Mouse (Mus musculus) neural tube, embryonic 12.5 days (tissue): Measurements from ENCODE around the gene Thsd4. TPM values are rescaled to one million over a fixed set of nuclear protein-coding genes. Genes with fewer than 3 reads are reported as not detected.
"Not testable (repeated sequence)": the region's sequence is repeated elsewhere in the genome, so short reads cannot be mapped to it uniquely, and the experiment has no call there.

Experiments
- ATAC-seq: fragments of 200-750 bp; cut with Nextera tagmentation; 2 replicates; pipeline ENCODE4 v1.8.0; 2017; ENCODE audit warnings: low read depth, mild to moderate bottlenecking, moderate TSS enrichment, moderate library complexity; ENCODE audit not compliant: low FRiP score
- H3K27ac ChIP-seq: fragments of 300-500 bp; sonication (generic); 2 replicates; pipeline ENCODE4 v1.5.1; 2016
- H3K27me3 ChIP-seq: fragments of 300-500 bp; sonication (generic); replicated peaks from 2 replicates; pipeline ENCODE4 v1.6.1; 2016; ENCODE audit warnings: mild to moderate bottlenecking
- H3K36me3 ChIP-seq: fragments of 300-500 bp; sonication (generic); 2 replicates; pipeline ENCODE4 v1.6.1; 2016; ENCODE audit warnings: mild to moderate bottlenecking
- H3K4me1 ChIP-seq: fragments of 300-500 bp; sonication (generic); 2 replicates; pipeline ENCODE4 v1.6.1; 2016
- H3K4me2 ChIP-seq: fragments of 300-500 bp; sonication (generic); replicated peaks from 2 replicates; pipeline ENCODE4 v1.6.1; 2016; ENCODE audit warnings: mild to moderate bottlenecking
- H3K4me3 ChIP-seq: fragments of 300-500 bp; sonication (generic); 2 replicates; pipeline ENCODE4 v1.5.1; 2016
- H3K9ac ChIP-seq: fragments of 300-500 bp; sonication (generic); 2 replicates; pipeline ENCODE4 v1.6.1; 2016; ENCODE audit warnings: mild to moderate bottlenecking
- H3K9me3 ChIP-seq: fragments of 300-500 bp; sonication (generic); 2 replicates; pipeline ENCODE4 v1.6.1; 2016; ENCODE audit warnings: mild to moderate bottlenecking
- WGBS: fragments of 180-500 bp; shearing (Covaris S2); methylation state at CpG from one replicate; pipeline ENCODE4 v1.1.7; 2016; 5-methylcytosine and 5-hydroxymethylcytosine counted together
- polyA plus RNA-seq: library from polyadenylated mRNA; unstranded; fragments of >200 nt; fragmentation: Nextera tagmentation; extraction: Ambion mirVana; gene quantifications from 2 replicates; pipeline ENCODE4 v1.2.1, GENCODE M21; 2016

Gene Thsd4
- polyA plus RNA-seq, 1 experiment from 2014 or later = 10.9 TPM

DNA sequence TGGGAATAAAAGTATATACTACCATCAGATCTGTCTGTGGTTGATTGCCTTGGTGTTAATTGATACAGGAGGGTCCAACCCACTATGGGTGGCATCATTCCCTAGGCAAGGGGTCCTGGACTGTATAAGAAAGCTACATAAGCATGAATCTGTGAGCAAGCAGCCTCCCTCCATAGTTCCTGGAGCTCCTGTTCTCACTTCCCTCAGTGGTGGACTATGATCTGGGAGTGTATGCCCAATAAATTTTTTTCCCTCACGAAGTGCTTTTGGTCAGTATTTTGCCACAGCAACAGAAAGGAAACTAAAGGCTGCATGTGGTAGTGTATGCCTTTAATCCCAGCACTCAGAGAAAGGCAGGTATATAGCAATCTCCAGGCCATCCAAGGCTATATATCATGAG, 237.5 kb downstream of the Thsd4 start:
- 85% methylated on average over 1 of the region's 1 CpGs for WGBS
- Histone ChIP-seq H3K27me3 (no peaks in the 10 kb centered on the region), H3K27ac (no peak overlapping the region), H3K4me1 (peaks cover 25% of the 10 kb centered on the region), H3K9ac (no peak overlapping the region), H3K4me2 (no peak overlapping the region), H3K9me3 (no peaks in the 10 kb centered on the region), H3K4me3 (no peak overlapping the region), H3K36me3 (no peaks in the 10 kb centered on the region)
- ATAC-seq = no peak

DNA sequence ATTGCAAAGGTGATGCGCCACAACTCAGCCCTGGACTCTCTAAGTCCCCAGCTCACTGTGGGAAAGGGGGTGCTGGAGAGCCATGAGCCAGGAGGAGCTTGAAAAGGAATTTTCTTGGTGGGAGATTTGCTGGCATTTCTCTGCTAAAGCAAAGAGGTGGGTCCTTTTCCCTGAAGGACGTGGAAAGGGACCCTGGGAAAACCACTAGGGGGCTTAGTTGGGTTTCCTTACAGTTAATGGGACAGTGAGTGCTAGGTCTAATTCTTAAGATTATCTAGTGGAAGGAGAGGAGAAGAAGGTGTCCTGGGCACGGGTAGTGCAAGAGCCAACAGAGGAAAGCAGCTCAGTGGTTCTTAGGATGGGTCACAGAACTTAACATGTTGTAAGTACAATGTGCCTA, 238.3 kb downstream of the Thsd4 start:
- Histone ChIP-seq H3K27me3 (no peaks in the 10 kb centered on the region), H3K4me1 (peaks cover 22% of the 10 kb centered on the region), H3K27ac (no peak overlapping the region), H3K9ac (no peak overlapping the region), H3K4me3 (no peak overlapping the region), H3K4me2 (no peak overlapping the region), H3K36me3 (no peaks in the 10 kb centered on the region), H3K9me3 (no peaks in the 10 kb centered on the region)
- no peak for ATAC-seq
- 75% methylated on average over 3 of the region's 3 CpGs for WGBS

DNA sequence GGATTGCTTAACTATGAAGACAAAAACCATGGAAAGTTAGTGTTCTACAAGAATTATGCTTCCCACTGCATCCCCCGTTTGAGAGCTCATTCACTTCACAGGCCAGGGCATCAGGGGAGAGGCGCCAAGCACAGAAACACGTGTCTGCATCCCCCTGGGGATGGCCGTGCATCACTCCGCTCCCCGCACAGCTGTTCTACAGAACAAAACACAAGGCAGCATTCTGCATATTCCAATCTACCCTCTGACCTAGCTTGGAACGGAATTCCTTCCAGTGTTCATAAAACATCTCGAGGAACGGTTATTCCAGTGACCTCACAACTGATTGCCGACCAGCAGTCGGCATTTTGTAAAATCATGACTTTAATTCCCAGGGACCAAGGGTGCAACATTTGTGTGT, 240.6 kb downstream of the Thsd4 start:
- H3K4me3 ChIP-seq = no peak overlapping the region
- no peak overlapping the region for H3K9ac ChIP-seq
- 36% methylated on average over 11 of the region's 11 CpGs for WGBS
- H3K4me2 ChIP-seq = no peak overlapping the region
- no peaks in the 10 kb centered on the region for H3K36me3 ChIP-seq
- no peak overlapping the region for H3K27ac ChIP-seq
- H3K4me1 ChIP-seq = peaks cover 25% of the 10 kb centered on the region
- no peak for ATAC-seq
- H3K9me3 ChIP-seq = no peaks in the 10 kb centered on the region
- H3K27me3 ChIP-seq = no peaks in the 10 kb centered on the region

- Histone ChIP-seq H3K4me3 (no peak overlapping the region), H3K4me2 (no peak overlapping the region), H3K4me1 (peaks cover 30% of the 10 kb centered on the region), H3K36me3 (no peaks in the 10 kb centered on the region), H3K9ac (no peak overlapping the region), H3K9me3 (no peaks in the 10 kb centered on the region), H3K27ac (no peak overlapping the region), H3K27me3 (no peaks in the 10 kb centered on the region)
- WGBS = 88% methylated on average over 5 of the region's 5 CpGs
- no peak for ATAC-seq
These were observed 241.1 kb downstream of the Thsd4 start for GRCm38 (mm10) chr9:60280786-60281185.

GRCm38 (mm10) chr9:60279556-60279955, 242.3 kb downstream of the Thsd4 start:
- no peaks in the 10 kb centered on the region for H3K9me3 ChIP-seq
- no peaks in the 10 kb centered on the region for H3K36me3 ChIP-seq
- H3K4me2 ChIP-seq = no peak overlapping the region
- H3K27me3 ChIP-seq = no peaks in the 10 kb centered on the region
- no peak for ATAC-seq
- H3K4me3 ChIP-seq = no peak overlapping the region
- WGBS = 86% methylated on average over 6 of the region's 6 CpGs
- no peak overlapping the region for H3K9ac ChIP-seq
- H3K27ac ChIP-seq = no peak overlapping the region
- H3K4me1 ChIP-seq = peaks cover 32% of the 10 kb centered on the region

DNA sequence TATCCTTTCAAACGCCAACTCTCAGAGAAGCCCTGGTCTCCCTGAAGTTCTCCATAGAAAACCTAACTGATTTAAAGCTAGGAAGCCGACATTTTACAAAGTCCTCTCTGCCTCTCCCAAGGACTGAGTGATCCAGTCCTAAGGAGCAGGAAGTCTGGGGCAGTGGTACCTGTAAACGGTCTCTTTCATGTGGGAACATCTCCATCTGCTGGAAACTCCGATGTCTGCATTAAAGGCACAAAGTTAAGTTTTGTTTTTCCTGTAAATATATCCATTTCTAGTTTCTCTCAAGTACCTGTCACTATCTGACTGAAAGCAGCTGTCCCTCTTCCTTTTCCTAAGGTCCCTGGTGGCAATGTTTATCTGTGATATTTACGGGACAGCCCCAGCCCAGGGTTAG, 245.5 kb downstream of the Thsd4 start:
- peaks cover 26% of the 10 kb centered on the region for H3K4me1 ChIP-seq
- H3K9ac ChIP-seq = no peak overlapping the region
- peak; percentile 63; the same call in 1 of the 2 replicates for ATAC-seq
- 17% methylated on average over 5 of the region's 5 CpGs for WGBS
- H3K4me2 ChIP-seq = no peak overlapping the region
- no peak overlapping the region for H3K27ac ChIP-seq
- H3K9me3 ChIP-seq = no peaks in the 10 kb centered on the region
- H3K4me3 ChIP-seq = no peak overlapping the region
- no peaks in the 10 kb centered on the region for H3K27me3 ChIP-seq
- no peaks in the 10 kb centered on the region for H3K36me3 ChIP-seq

GRCm38 (mm10) chr9:60275410-60276159, 246.3 kb downstream of the Thsd4 start:
- Histone ChIP-seq H3K4me3 (no peak overlapping the region), H3K9ac (no peak overlapping the region), H3K36me3 (no peaks in the 10 kb centered on the region), H3K27ac (no peak overlapping the region), H3K27me3 (no peaks in the 10 kb centered on the region), H3K4me2 (peak overlapping the region; percentile 29), H3K4me1 (peaks cover 18% of the 10 kb centered on the region), H3K9me3 (no peaks in the 10 kb centered on the region)
- peak; percentile 79 for ATAC-seq
- WGBS = 5% methylated on average over 12 of the region's 12 CpGs

GRCm38 (mm10) chr9:60274503-60274902, 247.3 kb downstream of the Thsd4 start:
- no peak overlapping the region for H3K9ac ChIP-seq
- 0 out of 2 replicates have a peak, but pooled peaks cover 16% of the 10 kb centered on the region for H3K4me1 ChIP-seq
- H3K27me3 ChIP-seq = no peaks in the 10 kb centered on the region
- no peak for ATAC-seq
- no peak overlapping the region for H3K4me2 ChIP-seq
- no peaks in the 10 kb centered on the region for H3K9me3 ChIP-seq
- H3K4me3 ChIP-seq = no peak overlapping the region
- 90% methylated on average over 4 of the region's 4 CpGs for WGBS
- no peak overlapping the region for H3K27ac ChIP-seq
- H3K36me3 ChIP-seq = no peaks in the 10 kb centered on the region

GRCm38 (mm10) chr9:60272345-60272744, 249.5 kb downstream of the Thsd4 start:
- WGBS = 89% methylated on average over 8 of the region's 8 CpGs
- H3K4me3 ChIP-seq, ATAC-seq, H3K9me3 ChIP-seq, H3K4me2 ChIP-seq, H3K9ac ChIP-seq, H3K27ac ChIP-seq, H3K36me3 ChIP-seq, H3K27me3 ChIP-seq: not testable (repeated sequence)
- H3K4me1 ChIP-seq = peaks cover 16% of the 10 kb centered on the region; the same call in 1 of the 2 replicates

DNA sequence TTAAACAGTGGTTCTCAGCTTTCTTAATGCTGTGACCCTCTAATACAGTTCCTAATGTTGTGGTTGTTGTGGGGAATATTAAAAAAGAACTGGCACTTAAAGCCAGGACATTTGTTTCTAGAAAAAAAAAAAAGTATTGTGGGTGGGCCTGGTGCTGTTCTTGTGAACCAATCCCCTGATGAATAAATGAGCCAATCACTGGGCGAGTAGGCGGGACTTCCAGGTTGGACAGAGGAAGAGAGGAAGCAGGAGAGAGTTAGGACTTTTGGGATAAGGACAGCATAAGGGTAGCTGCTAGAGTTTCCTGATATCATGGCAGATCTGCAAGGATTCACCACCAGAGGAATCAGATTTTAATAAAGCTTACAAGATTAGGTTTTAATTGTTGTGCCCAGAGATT, 249.9 kb downstream of the Thsd4 start:
- Histone ChIP-seq H3K27me3 (no peaks in the 10 kb centered on the region), H3K9ac (no peak overlapping the region), H3K36me3 (no peaks in the 10 kb centered on the region), H3K4me2 (no peak overlapping the region), H3K9me3 (no peaks in the 10 kb centered on the region), H3K4me1 (peaks cover 21% of the 10 kb centered on the region; the same call in 1 of the 2 replicates), H3K4me3 (no peak overlapping the region), H3K27ac (no peak overlapping the region)
- ATAC-seq = no peak
- 88% methylated on average over 2 of the region's 2 CpGs for WGBS

GRCm38 (mm10) chr9:60269807-60270206, 252.0 kb downstream of the Thsd4 start:
- Histone ChIP-seq H3K27me3 (no peaks in the 10 kb centered on the region), H3K4me1 (peaks cover 11% of the 10 kb centered on the region; the same call in 1 of the 2 replicates), H3K9ac (no peak overlapping the region), H3K27ac (no peak overlapping the region), H3K36me3 (no peaks in the 10 kb centered on the region), H3K4me3 (no peak overlapping the region), H3K4me2 (no peak overlapping the region), H3K9me3 (no peaks in the 10 kb centered on the region)
- 85% methylated on average over 5 of the region's 5 CpGs for WGBS
- no peak for ATAC-seq

DNA sequence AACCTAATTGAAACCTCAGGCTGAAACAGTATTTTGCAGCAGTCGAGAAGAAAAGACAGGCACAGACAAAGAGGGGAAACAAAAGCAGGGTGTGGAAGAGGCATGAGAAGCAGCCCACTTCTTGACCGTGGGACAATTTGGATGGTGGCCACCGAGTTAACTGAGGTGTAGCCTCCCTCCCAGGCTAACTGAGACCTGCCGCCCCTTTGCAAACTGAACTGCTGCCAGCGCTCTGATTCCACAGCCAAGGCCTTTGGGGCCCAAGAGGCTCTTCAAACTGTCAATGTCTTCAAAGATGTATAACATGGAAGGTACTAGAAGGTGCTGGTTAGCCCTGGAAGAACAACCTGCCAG, 254.6 kb downstream of the Thsd4 start:
- no peaks in the 10 kb centered on the region for H3K9me3 ChIP-seq
- ATAC-seq = peak; percentile 44; the same call in 1 of the 2 replicates
- H3K27me3 ChIP-seq = no peaks in the 10 kb centered on the region
- 57% methylated on average over 5 of the region's 5 CpGs for WGBS
- H3K9ac ChIP-seq = no peak overlapping the region
- no peaks in the 10 kb centered on the region for H3K36me3 ChIP-seq
- no peak overlapping the region for H3K4me2 ChIP-seq
- no peak overlapping the region for H3K4me3 ChIP-seq
- H3K27ac ChIP-seq = no peak overlapping the region; the same call in 1 of the 2 replicates
- H3K4me1 ChIP-seq = peaks cover 14% of the 10 kb centered on the region
